Comparison of ENCODE assay signal across 1 mouse cellular context in genomic region chr3:96479249-96479648, GRCm38 (mm10).
TF ChIP-seq lines count a peak whose summit lies in the region.

No protein-coding gene starts in this region.

TF ChIP-seq in CH12.LX, 34 proteins besides CTCF, POLR2A, EP300 and RAD21 (continued from another document):
- no peak for TF ChIP-seq USF2 (conservative IDR thresholded peaks at IDR 0.05; ENCODE audit: low read depth, low read length)
- TF ChIP-seq HCFC1 (IDR thresholded peaks at IDR 0.05; ENCODE audit: low read depth, low read length), result no peak
- TF ChIP-seq TBP (conservative IDR thresholded peaks at IDR 0.05; ENCODE audit: low read depth, low read length), result peak; percentile 100
- no peak for TF ChIP-seq MYC (IDR thresholded peaks at IDR 0.05; ENCODE audit: low read depth, low read length)
- TF ChIP-seq E2F4 (IDR thresholded peaks at IDR 0.05; ENCODE audit: insufficient replicate concordance, low read depth, low read length), result 0 out of 2 replicates have a peak, but pooled peaks have one; percentile 84
- 0 out of 2 replicates have a peak, but pooled peaks have one; percentile 25 for TF ChIP-seq NRF1 (IDR thresholded peaks at IDR 0.05; ENCODE audit: low read depth, low read length)
- no peak for TF ChIP-seq MEF2A (IDR thresholded peaks at IDR 0.05; ENCODE audit: borderline replicate concordance, low read depth, low read length)
- no peak for TF ChIP-seq MAZ (IDR thresholded peaks at IDR 0.05; ENCODE audit: low read depth, low read length)
- TF ChIP-seq NELFE (IDR thresholded peaks at IDR 0.05; ENCODE audit: low read depth, low read length), result no peak
- TF ChIP-seq RCOR1 (conservative IDR thresholded peaks at IDR 0.05; ENCODE audit: low read depth, low read length), result no peak
- no peak for TF ChIP-seq ETS1 (conservative IDR thresholded peaks at IDR 0.05; ENCODE audit: low read depth, low read length)
- no peak for TF ChIP-seq SIN3A (IDR thresholded peaks at IDR 0.05; ENCODE audit: low read length)
- no peak for TF ChIP-seq JUN (IDR thresholded peaks at IDR 0.05; ENCODE audit: insufficient read depth, low read depth, low read length)
- TF ChIP-seq ZKSCAN1 (IDR thresholded peaks at IDR 0.05; ENCODE audit: borderline replicate concordance, low read depth, low read length), result peak; percentile 73
- no peak for TF ChIP-seq GABPA (IDR thresholded peaks at IDR 0.05; ENCODE audit: insufficient replicate concordance, low read depth, low read length)
- TF ChIP-seq ZMIZ1 (IDR thresholded peaks at IDR 0.05; ENCODE audit: low read depth, low read length), result no peak
- no peak for TF ChIP-seq POLR2AphosphoS2 (IDR thresholded peaks at IDR 0.05; ENCODE audit: low read depth, low read length)
- TF ChIP-seq ZC3H11A (IDR thresholded peaks at IDR 0.05; ENCODE audit: low read depth, low read length), result no peak
- TF ChIP-seq JUND (conservative IDR thresholded peaks at IDR 0.05; ENCODE audit: low read depth, low read length), result no peak
- TF ChIP-seq ZNF384 (IDR thresholded peaks at IDR 0.05; ENCODE audit: low read depth, low read length), result no peak
- peak; percentile 93 for TF ChIP-seq MAFK (IDR thresholded peaks at IDR 0.05; ENCODE audit: insufficient replicate concordance, low read length)
- TF ChIP-seq CHD1 (IDR thresholded peaks at IDR 0.05; ENCODE audit: low read depth, low read length), result no peak
- TF ChIP-seq USF1 (IDR thresholded peaks at IDR 0.05; ENCODE audit: low read depth, low read length), result no peak
- no peak for TF ChIP-seq SMC3 (IDR thresholded peaks at IDR 0.05; ENCODE audit: low read depth, low read length)
